Mouse (Mus musculus) hematopoietic stem cell, adult 5-6 weeks (primary cell): ENCODE results near the gene Cd247. TPM values are rescaled to one million over a fixed set of nuclear protein-coding genes. Genes with fewer than 3 reads are reported as not detected.
"Not testable (repeated sequence)": the region's sequence is repeated elsewhere in the genome, so short reads cannot be mapped to it uniquely, and the experiment has no call there.

Source experiments
- ATAC-seq, 2 experiments: fragments of 125-278 bp in 1 of 2; replicated peaks in 1 of 2; 2 replicates each; pipeline ENCODE4 v1.8.0; 2016 to 2017; ENCODE audit warnings: inconsistent platforms in 2 of 2, mild to moderate bottlenecking in 2 of 2, moderate number of reproducible peaks in 2 of 2, low read depth in 1 of 2, moderate TSS enrichment in 1 of 2; ENCODE audit not compliant: low FRiP score in 2 of 2, poor library complexity in 2 of 2, severe bottlenecking in 2 of 2, insufficient read depth in 1 of 2, low TSS enrichment in 1 of 2
- total RNA-seq: library from RNA; stranded (forward); fragments of 172-1452, 232-1000 nt; gene quantifications from 2 replicates; pipeline ENCODE4 v1.2.3, GENCODE M21; 2017

The Cd247 gene
- total RNA-seq, result 3.6 and 7.2 TPM in 2 replicates

DNA sequence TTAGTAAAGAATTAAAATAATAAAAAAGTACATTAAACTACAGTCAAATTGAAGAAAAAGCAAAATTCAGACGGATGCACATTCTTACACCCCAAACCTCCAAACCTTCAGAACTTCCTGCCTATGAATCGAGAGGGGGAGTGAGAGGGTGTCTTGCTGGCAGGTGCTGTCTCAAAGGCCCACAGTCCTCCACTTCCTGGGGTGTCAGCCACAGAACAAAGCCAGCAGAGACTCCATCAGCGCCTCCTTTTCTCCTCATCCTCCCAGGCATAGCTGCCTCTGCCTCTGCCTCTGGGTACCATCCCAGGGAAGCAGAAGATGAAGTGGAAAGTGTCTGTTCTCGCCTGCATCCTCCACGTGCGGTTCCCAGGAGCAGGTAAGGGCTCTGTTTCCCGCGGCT lies at the start of gene Cd247:
Gene Cd247 (plus strand): TSS at position 171 of the 400 bp plus-strand sequence.
- peak in 1 of 2 experiments; percentile 49; a peak in 1 of 4 replicates for ATAC-seq

- ATAC-seq, result no peak
These were observed 49.5 kb upstream of the Cd247 start for GRCm38 (mm10) chr1:165738985-165739384.

- ATAC-seq, result no peak
These were observed 46.5 kb upstream of the Cd247 start for GRCm38 (mm10) chr1:165741989-165742388.

- no peak for ATAC-seq
These were observed 40.4 kb upstream of the Cd247 start for GRCm38 (mm10) chr1:165748053-165748452.

GRCm38 (mm10) chr1:165751142-165751541 lies 37.3 kb upstream of the Cd247 start:
- ATAC-seq, result no peak; a peak in 2 of 4 replicates

DNA sequence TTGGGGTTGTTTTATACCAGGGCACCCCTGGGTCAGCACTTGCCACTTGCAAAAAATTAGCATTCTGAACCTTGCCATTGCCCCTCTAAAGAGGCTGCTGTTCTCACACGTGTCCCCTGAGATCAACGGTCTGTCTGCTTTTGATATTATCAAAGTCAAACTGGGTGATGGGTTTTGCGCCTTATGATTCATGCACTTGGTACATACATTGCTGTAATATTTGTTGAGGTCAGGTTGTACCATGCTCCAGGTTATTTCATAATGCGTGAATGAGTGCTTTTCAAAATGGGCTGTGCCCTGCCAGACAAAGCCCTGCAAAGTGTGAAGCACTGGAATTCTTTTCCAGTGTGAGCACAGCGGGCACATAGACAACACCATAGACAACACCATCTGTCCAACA lies 36.6 kb upstream of the Cd247 start:
- ATAC-seq, result no peak

- ATAC-seq, result no peak
These were observed 34.3 kb upstream of the Cd247 start for GRCm38 (mm10) chr1:165754205-165754604.

GRCm38 (mm10) chr1:165755194-165755593 lies 33.3 kb upstream of the Cd247 start:
- ATAC-seq, result no peak

- no peak for ATAC-seq
These were observed 26.8 kb upstream of the Cd247 start for GRCm38 (mm10) chr1:165761522-165762305.

- not testable (repeated sequence) for ATAC-seq
These were observed 26.0 kb upstream of the Cd247 start for GRCm38 (mm10) chr1:165762498-165762897.

- ATAC-seq, result peak; percentile 32 to 40; a peak in 2 of 4 replicates
These were observed 25.4 kb upstream of the Cd247 start for GRCm38 (mm10) chr1:165762914-165763634.

GRCm38 (mm10) chr1:165763635-165764372 lies 24.7 kb upstream of the Cd247 start, which contains the start of gene Creg1:
Gene Creg1, plus strand, starts transcription at chr1:165763746.
- peak; percentile 92 to 96 for ATAC-seq

GRCm38 (mm10) chr1:165764571-165764970 lies 23.9 kb upstream of the Cd247 start:
- no peak for ATAC-seq

DNA sequence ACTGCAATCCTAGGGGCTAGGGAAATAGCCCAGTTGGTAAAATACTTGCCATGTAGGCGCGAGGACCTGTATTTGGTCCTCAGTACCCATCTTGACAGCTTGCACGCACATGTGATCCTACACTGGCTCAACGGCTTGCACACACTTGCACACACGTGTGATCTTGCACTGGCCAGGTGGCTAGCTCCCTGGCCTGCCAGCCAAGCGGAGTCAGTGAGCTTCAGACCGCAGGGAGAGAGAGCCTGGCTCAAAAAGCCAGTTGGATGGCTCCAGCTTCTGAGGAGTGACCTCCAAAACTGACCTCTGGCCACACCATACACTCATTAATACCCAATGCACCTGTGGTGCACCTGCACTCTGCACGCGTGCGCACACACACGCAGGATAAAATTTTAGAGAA lies 23.4 kb upstream of the Cd247 start:
- ATAC-seq, result no peak

- no peak for ATAC-seq
These were observed 22.7 kb upstream of the Cd247 start for GRCm38 (mm10) chr1:165765651-165766294.

DNA sequence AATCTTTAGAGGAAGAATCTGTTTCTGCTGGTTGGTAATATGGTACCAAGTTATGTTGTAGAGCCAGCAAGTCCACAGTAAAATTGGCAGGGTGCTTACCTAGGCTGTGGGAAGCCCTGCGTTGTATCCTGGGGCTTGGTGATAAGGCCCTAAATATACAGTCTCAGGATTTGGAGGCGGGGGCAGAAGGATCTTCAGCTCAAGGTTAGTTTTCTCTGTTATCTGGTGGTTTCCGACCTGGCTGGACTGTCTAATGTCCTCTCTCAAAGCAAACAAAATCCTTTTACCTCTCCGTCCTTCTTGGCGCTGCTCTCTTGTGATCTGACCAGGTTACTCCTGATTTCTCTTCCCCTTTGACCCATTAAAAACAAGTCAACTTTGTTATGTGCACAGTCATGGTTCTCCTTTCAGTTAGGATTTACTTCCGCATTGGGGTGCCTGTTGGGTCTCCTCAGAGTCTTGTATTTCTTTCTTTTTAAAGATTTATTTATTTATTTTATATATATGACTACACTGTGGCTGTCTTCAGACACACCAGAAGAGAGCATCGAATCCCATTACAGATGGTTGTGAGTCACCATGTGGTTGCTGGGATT lies 22.1 kb upstream of the Cd247 start:
- ATAC-seq, result no peak

GRCm38 (mm10) chr1:165768894-165769512 lies 19.5 kb upstream of the Cd247 start:
- ATAC-seq, result peak in 1 of 2 experiments; percentile 37; a peak in 1 of 4 replicates
